Mouse (Mus musculus) limb, embryonic 12.5 days (tissue): ENCODE data around the gene Synpr. TPM values are rescaled to one million over a fixed set of nuclear protein-coding genes. Genes with fewer than 3 reads are reported as not detected.

Experiments used
- ATAC-seq: fragments of 200-750 bp; cut with Nextera tagmentation; 2 replicates; pipeline ENCODE4 v1.8.0; 2017; ENCODE audit warnings: low read depth, moderate TSS enrichment; ENCODE audit not compliant: insufficient number of reproducible peaks, insufficient read depth, low FRiP score, low TSS enrichment
- H3K27ac ChIP-seq: fragments of 300-500 bp; sonication (generic); 2 replicates; pipeline ENCODE4 v1.5.1; 2016; ENCODE audit warnings: mild to moderate bottlenecking, moderate library complexity
- H3K27me3 ChIP-seq: fragments of 300-500 bp; sonication (generic); 2 replicates; pipeline ENCODE4 v1.6.1; 2016; ENCODE audit warnings: mild to moderate bottlenecking, moderate library complexity
- H3K36me3 ChIP-seq: fragments of 300-500 bp; sonication (generic); 2 replicates; pipeline ENCODE4 v1.6.1; 2016; ENCODE audit warnings: mild to moderate bottlenecking, moderate library complexity
- H3K4me1 ChIP-seq: fragments of 300-500 bp; sonication (generic); replicated peaks from 2 replicates; pipeline ENCODE4 v1.6.1; 2016
- H3K4me2 ChIP-seq: fragments of 300-500 bp; sonication (generic); 2 replicates; pipeline ENCODE4 v1.6.1; 2016; ENCODE audit warnings: mild to moderate bottlenecking, moderate library complexity
- H3K4me3 ChIP-seq: fragments of 300-500 bp; sonication (generic); replicated peaks from 2 replicates; pipeline ENCODE4 v1.5.1; 2016; ENCODE audit warnings: mild to moderate bottlenecking
- H3K9ac ChIP-seq: fragments of 300-500 bp; sonication (generic); replicated peaks from 2 replicates; pipeline ENCODE4 v1.6.1; 2016; ENCODE audit warnings: mild to moderate bottlenecking, moderate library complexity
- H3K9me3 ChIP-seq: fragments of 300-500 bp; sonication (generic); 2 replicates; pipeline ENCODE4 v1.6.1; 2016; ENCODE audit warnings: mild to moderate bottlenecking, moderate library complexity
- WGBS: fragments of 180-500 bp; shearing (Covaris S2); methylation state at CpG from one replicate; pipeline ENCODE4 v1.1.7; 2016; 5-methylcytosine and 5-hydroxymethylcytosine counted together
- polyA plus RNA-seq: library from polyadenylated mRNA; unstranded; fragments of >200 nt; fragmentation: Nextera tagmentation; extraction: Ambion mirVana; gene quantifications from 2 replicates; pipeline ENCODE4 v1.2.1, GENCODE M21; 2016

The Synpr gene
- polyA plus RNA-seq, 1 experiment from 2014 or later = 5.9 TPM

- Histone ChIP-seq H3K4me3 (no peak overlapping the region), H3K4me1 (no peaks in the 10 kb centered on the region), H3K27ac (no peak overlapping the region), H3K36me3 (no peaks in the 10 kb centered on the region), H3K9me3 (no peaks in the 10 kb centered on the region), H3K9ac (no peak overlapping the region), H3K27me3 (no peaks in the 10 kb centered on the region), H3K4me2 (no peak overlapping the region)
- no peak for ATAC-seq
- WGBS = 76% methylated on average over 1 of the region's 1 CpGs
Observed at GRCm38 (mm10) chr14:13553616-13554370, 269.2 kb downstream of the Synpr start.

- Histone ChIP-seq H3K4me3 (no peak overlapping the region), H3K36me3 (no peaks in the 10 kb centered on the region), H3K27ac (no peak overlapping the region), H3K9ac (no peak overlapping the region), H3K4me1 (no peaks in the 10 kb centered on the region), H3K4me2 (no peak overlapping the region), H3K9me3 (no peaks in the 10 kb centered on the region), H3K27me3 (no peaks in the 10 kb centered on the region)
- ATAC-seq = no peak
- WGBS = 86% methylated on average over 4 of the region's 4 CpGs
Observed at GRCm38 (mm10) chr14:13554631-13555030, 270.1 kb downstream of the Synpr start.

GRCm38 (mm10) chr14:13558117-13558516 is 273.5 kb downstream of the Synpr start:
- Histone ChIP-seq H3K4me1 (no peaks in the 10 kb centered on the region), H3K4me3 (no peak overlapping the region), H3K36me3 (no peaks in the 10 kb centered on the region), H3K9ac (no peak overlapping the region), H3K27ac (no peak overlapping the region), H3K4me2 (no peak overlapping the region), H3K9me3 (no peaks in the 10 kb centered on the region), H3K27me3 (no peaks in the 10 kb centered on the region)
- whole genome bisulfite sequencing = 97% methylated on average over 2 of the region's 2 CpGs
- ATAC-seq = no peak

GRCm38 (mm10) chr14:13567250-13567649 is 282.7 kb downstream of the Synpr start:
- no peaks in the 10 kb centered on the region for H3K9me3 ChIP-seq
- 80% methylated on average over 1 of the region's 1 CpGs for WGBS
- no peaks in the 10 kb centered on the region for H3K4me1 ChIP-seq
- no peak for ATAC-seq
- H3K4me3 ChIP-seq = no peak overlapping the region
- H3K27ac ChIP-seq = no peak overlapping the region
- H3K4me2 ChIP-seq = no peak overlapping the region
- no peak overlapping the region for H3K9ac ChIP-seq
- H3K36me3 ChIP-seq = no peaks in the 10 kb centered on the region
- H3K27me3 ChIP-seq = no peaks in the 10 kb centered on the region

- Histone ChIP-seq H3K36me3 (no peaks in the 10 kb centered on the region), H3K9ac (no peak overlapping the region), H3K9me3 (no peaks in the 10 kb centered on the region), H3K27me3 (no peaks in the 10 kb centered on the region), H3K4me1 (no peaks in the 10 kb centered on the region), H3K4me3 (no peak overlapping the region), H3K27ac (no peak overlapping the region), H3K4me2 (no peak overlapping the region)
- no peak for ATAC-seq
- 75% methylated on average over 2 of the region's 2 CpGs for WGBS
Observed at GRCm38 (mm10) chr14:13567996-13568395, 283.4 kb downstream of the Synpr start.

- no peak for ATAC-seq
- Histone ChIP-seq H3K4me1 (no peaks in the 10 kb centered on the region), H3K9ac (no peak overlapping the region), H3K4me3 (no peak overlapping the region), H3K27ac (no peak overlapping the region), H3K9me3 (no peaks in the 10 kb centered on the region), H3K4me2 (no peak overlapping the region), H3K36me3 (no peaks in the 10 kb centered on the region), H3K27me3 (no peaks in the 10 kb centered on the region)
Observed at GRCm38 (mm10) chr14:13571941-13572340, 287.4 kb downstream of the Synpr start.

GRCm38 (mm10) chr14:13572530-13572929 is 287.9 kb downstream of the Synpr start:
- H3K27ac ChIP-seq = no peak overlapping the region
- H3K4me1 ChIP-seq = no peaks in the 10 kb centered on the region
- H3K9ac ChIP-seq = no peak overlapping the region
- no peaks in the 10 kb centered on the region for H3K9me3 ChIP-seq
- H3K4me2 ChIP-seq = no peak overlapping the region
- H3K27me3 ChIP-seq = no peaks in the 10 kb centered on the region
- no peak for ATAC-seq
- H3K36me3 ChIP-seq = no peaks in the 10 kb centered on the region
- H3K4me3 ChIP-seq = no peak overlapping the region
- WGBS = 4% methylated on average over 1 of the region's 1 CpGs

- H3K4me3 ChIP-seq = no peak overlapping the region
- H3K4me2 ChIP-seq = no peak overlapping the region
- no peaks in the 10 kb centered on the region for H3K27me3 ChIP-seq
- no peaks in the 10 kb centered on the region for H3K4me1 ChIP-seq
- WGBS = 68% methylated on average over 2 of the region's 2 CpGs
- H3K27ac ChIP-seq = no peak overlapping the region
- no peaks in the 10 kb centered on the region for H3K36me3 ChIP-seq
- ATAC-seq = no peak
- no peaks in the 10 kb centered on the region for H3K9me3 ChIP-seq
- no peak overlapping the region for H3K9ac ChIP-seq
Observed at GRCm38 (mm10) chr14:13578101-13578500, 293.5 kb downstream of the Synpr start.

- H3K4me3 ChIP-seq = no peak overlapping the region
- no peak overlapping the region for H3K27ac ChIP-seq
- no peaks in the 10 kb centered on the region for H3K36me3 ChIP-seq
- no peaks in the 10 kb centered on the region for H3K9me3 ChIP-seq
- H3K4me2 ChIP-seq = no peak overlapping the region
- no peaks in the 10 kb centered on the region for H3K4me1 ChIP-seq
- 83% methylated on average over 1 of the region's 1 CpGs for WGBS
- no peak for ATAC-seq
- H3K9ac ChIP-seq = no peak overlapping the region
- H3K27me3 ChIP-seq = no peaks in the 10 kb centered on the region
Observed at GRCm38 (mm10) chr14:13578744-13579143, 294.2 kb downstream of the Synpr start.

GRCm38 (mm10) chr14:13593321-13593940 is 308.9 kb downstream of the Synpr start:
- no peaks in the 10 kb centered on the region for H3K27me3 ChIP-seq
- 88% methylated on average over 2 of the region's 2 CpGs for WGBS
- no peak for ATAC-seq

GRCm38 (mm10) chr14:13596251-13596650 is 311.7 kb downstream of the Synpr start:
- Histone ChIP-seq H3K9ac (no peak overlapping the region), H3K4me1 (no peaks in the 10 kb centered on the region), H3K27ac (no peak overlapping the region), H3K27me3 (no peaks in the 10 kb centered on the region), H3K36me3 (no peaks in the 10 kb centered on the region), H3K4me2 (no peak overlapping the region), H3K9me3 (no peaks in the 10 kb centered on the region), H3K4me3 (no peak overlapping the region)
- 72% methylated on average over 6 of the region's 6 CpGs for WGBS
- ATAC-seq = no peak

More at GRCm38 (mm10) chr14:13593321-13593940, 308.9 kb downstream of the Synpr start:
- H3K4me2 ChIP-seq = no peak overlapping the region
- H3K4me1 ChIP-seq = no peaks in the 10 kb centered on the region
- H3K4me3 ChIP-seq = no peak overlapping the region
- no peak overlapping the region for H3K9ac ChIP-seq
- H3K9me3 ChIP-seq = no peaks in the 10 kb centered on the region
- H3K27ac ChIP-seq = no peak overlapping the region
- H3K36me3 ChIP-seq = no peaks in the 10 kb centered on the region

- Histone ChIP-seq H3K27ac (no peak overlapping the region), H3K4me1 (no peaks in the 10 kb centered on the region), H3K27me3 (no peaks in the 10 kb centered on the region), H3K4me2 (no peak overlapping the region), H3K9ac (no peak overlapping the region), H3K9me3 (no peaks in the 10 kb centered on the region), H3K36me3 (no peaks in the 10 kb centered on the region), H3K4me3 (no peak overlapping the region)
- ATAC-seq = no peak
- 83% methylated on average over 2 of the region's 2 CpGs for WGBS
Observed at GRCm38 (mm10) chr14:13597204-13597603, 312.6 kb downstream of the Synpr start.
